Mouse (Mus musculus) left cerebral cortex, adult 2 months (tissue): ENCODE measurements around the gene Cacna1h. TPM values are rescaled to one million over a fixed set of nuclear protein-coding genes. Genes with fewer than 3 reads are reported as not detected.

ENCODE experiments used
- DNase-seq, 2 experiments: peaks; one replicate each; pipeline ENCODE4 v3.0.0; 2021 to 2022; ENCODE audit warnings: low spot score in 2 of 2, mixed read lengths in 1 of 2; ENCODE audit errors: extremely low spot score in 1 of 2
- H3K27ac ChIP-seq: fragments of 200-600 bp; 2 replicates; pipeline ENCODE4 v1.8.1; 2022
- H3K4me3 ChIP-seq: fragments of 200-600 bp; 2 replicates; pipeline ENCODE4 v1.8.1; 2022
- CTCF ChIP-seq: fragments of 200-600 bp; IDR thresholded peaks from 2 replicates; pipeline ENCODE4 v1.8.1; 2022; ENCODE audit warnings: antibody characterized with exemption, mild to moderate bottlenecking, moderate library complexity
- intact Hi-C: fragments of 180-260 bp; cut with DNase I; formaldehyde crosslinking; loops from one replicate; pipeline ENCODE4 v1.15.1; 2025
- total RNA-seq, 2 experiments: library from RNA; stranded (reverse); gene quantifications; 2 replicates each; pipeline ENCODE4 v1.2.3; 2021

Gene Cacna1h
- total RNA-seq, 2 experiments from 2014 or later, result 45.2 to 48.0 TPM

DNA sequence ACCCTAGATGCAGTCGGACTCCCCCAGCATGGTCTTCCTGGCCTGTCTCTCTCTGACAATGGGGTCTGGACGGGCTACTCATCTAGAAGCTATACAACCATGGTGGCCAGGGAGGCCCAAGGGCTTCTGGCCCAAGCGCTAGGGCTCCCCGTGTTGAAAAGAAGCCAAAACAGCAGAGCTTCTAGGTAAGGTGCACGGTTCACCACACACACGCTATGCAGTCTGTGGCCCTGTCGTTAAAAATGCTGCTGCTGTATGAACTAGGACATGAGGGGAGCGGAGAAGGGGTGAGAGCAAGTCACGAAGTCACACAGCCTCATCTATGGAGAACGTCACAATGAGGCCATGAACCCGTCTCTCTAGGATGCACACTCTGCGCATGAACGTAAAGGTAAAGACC is 31.4 kb downstream of the Cacna1h start:
- intact Hi-C loops, result no loop called here
- Histone ChIP-seq H3K27ac (no peak overlapping the region), H3K4me3 (no peak overlapping the region)
- no peak for TF ChIP-seq CTCF
- no peak for DNase-seq

DNA sequence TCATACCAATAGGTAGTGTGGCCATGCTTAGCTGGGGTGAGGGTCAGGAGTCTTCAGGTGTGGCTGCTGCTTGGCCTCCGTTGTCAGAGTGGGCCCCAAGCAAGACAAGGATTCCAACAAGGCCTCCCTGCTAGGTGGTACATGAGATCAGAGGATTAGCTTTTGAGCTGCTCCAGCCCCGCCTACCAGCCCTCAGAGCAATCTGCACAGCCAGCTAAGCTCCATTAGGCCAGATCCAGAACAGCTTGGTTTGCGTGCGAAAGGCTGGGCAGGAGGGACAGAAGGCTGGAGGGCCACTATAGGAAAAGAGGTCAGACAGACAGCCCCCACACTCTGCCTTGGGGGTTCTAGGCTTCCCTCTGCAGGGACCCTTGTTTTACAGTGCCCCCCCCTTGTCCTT is 32.1 kb downstream of the Cacna1h start:
- Histone ChIP-seq H3K4me3 (no peak overlapping the region), H3K27ac (no peak overlapping the region)
- no peak for DNase-seq
- intact Hi-C loops, result no loop called here
- no peak for TF ChIP-seq CTCF

DNA sequence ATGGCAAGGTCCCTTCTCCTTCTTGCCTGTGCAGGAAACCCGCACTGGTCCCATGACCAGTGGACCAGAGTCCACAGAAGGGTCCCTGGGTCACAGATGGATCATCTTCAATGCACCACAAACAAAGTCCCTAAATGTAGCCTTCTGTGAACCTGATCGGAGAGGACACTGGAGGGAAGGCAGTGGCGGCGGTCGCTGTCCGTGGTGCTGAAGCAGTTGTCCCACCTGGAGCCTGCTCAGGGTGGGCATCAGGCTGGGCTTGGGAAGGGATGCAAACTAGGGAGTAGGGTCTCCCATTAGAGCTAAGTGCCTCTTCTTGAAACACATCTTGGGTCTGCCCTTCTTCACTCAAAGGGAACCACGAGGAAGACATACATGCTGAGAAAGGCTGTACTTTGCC is 33.1 kb downstream of the Cacna1h start:
- DNase-seq, result no peak
- Histone ChIP-seq H3K4me3 (no peak overlapping the region), H3K27ac (no peak overlapping the region)
- intact Hi-C loops, result no loop called here
- no peak for TF ChIP-seq CTCF

DNA sequence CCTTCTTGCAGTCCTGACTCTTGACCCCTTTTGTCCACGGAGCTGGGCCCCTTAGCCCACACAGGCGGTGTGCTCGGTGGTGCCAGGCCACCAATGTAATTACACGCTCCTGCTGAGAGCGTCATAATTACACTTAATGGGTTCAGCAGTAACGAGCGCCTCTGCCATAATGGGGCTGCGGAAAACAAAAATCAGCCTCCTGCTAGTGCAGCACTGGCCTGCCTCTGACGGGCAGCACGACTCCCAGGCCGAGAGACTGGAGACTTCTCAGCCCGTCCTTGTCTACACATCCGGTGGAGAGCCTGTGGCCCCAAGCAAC is 35.1 kb downstream of the Cacna1h start:
- Histone ChIP-seq H3K27ac (no peak overlapping the region), H3K4me3 (no peak overlapping the region)
- no peak for TF ChIP-seq CTCF
- no peak for DNase-seq
- intact Hi-C loops, result loop anchor here (1.0 to 5.0 kb wide), 3 partner anchors 72 to 404 kb away; no protein-coding TSS in a partner anchor

DNA sequence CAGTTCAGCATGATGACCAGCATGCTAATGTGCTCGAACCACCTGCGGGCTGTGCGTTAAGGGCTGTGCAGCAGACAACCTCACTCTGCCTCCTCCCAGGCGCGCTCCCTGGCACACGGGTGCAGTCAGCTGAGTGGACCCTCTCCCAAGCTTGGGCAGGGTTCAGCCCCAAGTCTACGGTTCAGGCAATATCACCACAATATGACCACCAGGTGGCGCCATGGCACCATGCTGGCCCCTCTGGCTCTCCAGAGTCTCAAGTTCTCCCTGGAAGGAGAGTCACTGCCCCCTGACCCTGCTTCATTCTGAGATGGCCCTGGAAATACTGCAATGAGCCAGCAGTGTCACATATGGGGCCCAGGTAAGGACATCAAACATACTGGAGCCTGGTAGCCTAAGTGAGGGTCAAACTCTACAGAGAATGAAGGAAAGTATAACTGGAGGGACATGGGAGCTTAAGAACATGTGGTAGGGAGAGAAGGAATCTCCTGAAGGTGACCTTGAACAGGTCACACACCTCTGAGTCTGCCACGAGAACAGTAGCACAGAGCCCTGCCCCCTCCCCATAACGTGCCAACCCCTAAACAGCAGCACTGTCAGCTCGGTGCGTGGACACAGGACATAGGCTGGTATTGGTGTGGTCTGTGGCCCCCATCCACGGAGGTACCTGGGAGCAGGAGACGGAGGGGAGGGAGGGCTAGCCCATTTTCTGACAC is 35.6 kb downstream of the Cacna1h start:
- H3K4me3 ChIP-seq, result no peak overlapping the region
- H3K27ac ChIP-seq, result no peak overlapping the region
- peak; percentile 95 for TF ChIP-seq CTCF
- intact Hi-C loops, result loop anchor here (1.0 to 5.0 kb wide), 3 partner anchors 72 to 404 kb away; no protein-coding TSS in a partner anchor
- peak; percentile 75 to 82 for DNase-seq

DNA sequence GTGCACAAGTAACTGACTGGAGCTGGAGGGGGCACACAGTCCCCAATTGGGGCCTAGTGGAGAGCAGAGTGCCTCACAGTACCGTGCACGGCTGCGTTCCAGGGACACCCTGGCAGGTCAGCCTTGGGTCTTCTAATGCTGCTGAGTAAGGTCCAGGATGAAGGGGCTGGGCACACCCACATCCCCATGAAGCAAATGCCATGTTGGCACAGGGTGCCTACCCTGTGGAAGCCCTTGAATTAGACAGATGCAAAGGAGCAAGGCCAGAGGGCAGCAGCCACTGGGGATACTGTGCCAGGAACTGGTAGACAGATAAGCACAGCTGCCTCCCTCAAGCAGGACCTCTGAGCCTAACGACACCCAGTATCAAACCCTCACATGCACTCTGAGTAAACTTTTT is 39.1 kb downstream of the Cacna1h start:
- DNase-seq, result no peak
- TF ChIP-seq CTCF, result no peak
- Histone ChIP-seq H3K4me3 (no peak overlapping the region), H3K27ac (no peak overlapping the region)
- intact Hi-C loops, result no loop called here

DNA sequence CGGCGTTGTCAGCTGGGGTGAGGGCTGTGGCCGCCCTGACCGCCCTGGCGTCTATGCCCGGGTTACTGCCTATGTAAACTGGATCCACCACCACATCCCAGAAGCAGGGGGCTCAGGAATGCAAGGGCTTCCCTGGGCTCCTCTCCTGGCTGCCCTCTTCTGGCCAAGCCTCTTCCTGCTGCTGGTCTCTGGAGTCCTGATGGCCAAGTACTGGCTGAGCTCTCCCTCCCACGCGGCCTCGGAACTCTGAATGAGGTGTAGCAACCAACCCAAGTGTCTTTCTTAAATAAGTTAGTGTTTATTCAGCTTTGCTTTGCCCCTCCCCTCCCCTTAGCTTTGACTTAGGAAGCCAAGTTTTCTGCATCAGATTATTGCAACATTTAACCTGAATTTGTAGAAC is 59.6 kb downstream of the Cacna1h start:
- Histone ChIP-seq H3K4me3 (no peak overlapping the region), H3K27ac (no peak overlapping the region)
- peak; percentile 40 for TF ChIP-seq CTCF
- DNase-seq, result no peak
- intact Hi-C loops, result no loop called here

DNA sequence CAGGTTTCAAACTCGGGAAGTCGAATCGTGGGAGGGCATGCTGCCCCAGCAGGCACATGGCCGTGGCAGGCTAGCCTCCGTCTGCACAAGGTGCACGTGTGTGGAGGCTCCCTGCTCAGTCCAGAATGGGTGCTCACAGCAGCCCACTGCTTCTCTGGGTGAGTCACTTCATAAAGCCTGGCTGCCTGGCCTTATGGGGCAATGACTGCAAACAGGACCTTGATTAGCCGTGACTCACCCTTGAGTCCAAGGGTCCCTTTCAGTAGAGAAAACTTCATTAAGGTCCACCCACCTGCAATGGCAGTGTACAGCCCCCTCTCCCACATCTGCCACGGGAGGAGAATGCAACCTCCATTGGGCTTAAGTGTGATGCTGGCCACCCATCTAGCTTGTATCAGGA is 61.1 kb downstream of the Cacna1h start:
- no peak for TF ChIP-seq CTCF
- no peak for DNase-seq
- no peak overlapping the region for H3K27ac ChIP-seq
- intact Hi-C loops, result no loop called here
- no peak overlapping the region for H3K4me3 ChIP-seq

DNA sequence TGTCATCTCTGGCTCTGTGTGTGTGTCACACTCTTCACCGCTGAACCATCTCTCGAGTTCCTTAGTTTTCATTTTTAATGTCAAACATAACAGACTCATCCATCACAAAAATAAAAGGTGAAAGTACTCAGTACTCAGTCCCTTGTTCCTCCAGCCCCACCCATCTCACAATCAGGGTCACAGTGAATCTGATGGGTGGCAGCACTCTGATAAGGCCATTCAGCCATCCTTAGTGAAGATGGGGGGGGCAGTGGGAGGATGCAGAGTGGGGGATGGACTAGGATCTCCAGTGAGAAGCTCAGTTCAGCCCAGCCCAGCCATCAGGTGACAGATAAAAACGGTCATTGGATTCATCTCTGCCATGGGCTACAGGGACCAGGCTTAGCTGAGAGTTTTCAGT is 64.6 kb downstream of the Cacna1h start, which contains the start of gene Tpsg1:
TSS of gene Tpsg1 (plus strand) at position 301 of the 400 bp plus-strand sequence.
- Histone ChIP-seq H3K4me3 (no peak within 1 kb of the TSS), H3K27ac (no peak within 1 kb of the TSS)
- DNase-seq, result no peak
- intact Hi-C loops, result no loop called here
- no peak for TF ChIP-seq CTCF

DNA sequence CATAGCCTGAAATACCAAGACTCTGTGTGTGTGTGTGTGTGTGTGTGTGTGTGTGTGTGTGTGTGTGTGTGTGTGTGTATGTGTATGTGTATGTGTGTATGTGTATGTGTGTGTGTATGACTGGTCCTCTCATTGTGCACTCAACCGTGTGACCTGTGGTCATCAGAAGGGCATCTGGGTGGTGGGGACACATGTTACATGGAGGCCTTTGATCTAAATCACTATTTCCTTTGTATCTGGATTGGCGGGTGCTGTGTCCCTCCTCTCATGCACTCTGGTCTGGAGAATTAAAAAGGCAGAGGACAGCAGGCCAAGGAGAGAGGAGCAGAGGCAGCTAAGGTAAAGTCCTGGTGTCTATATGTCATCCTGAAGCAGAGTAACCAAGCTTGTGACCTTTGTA is 67.6 kb downstream of the Cacna1h start, which contains the start of gene Tpsb2:
TSS of gene Tpsb2 (plus strand) at position 301 of the 400 bp plus-strand sequence.
- H3K4me3 ChIP-seq, result no peak within 1 kb of the TSS
- intact Hi-C loops, result no loop called here
- no peak within 1 kb of the TSS for H3K27ac ChIP-seq
- no peak for DNase-seq
- no peak for TF ChIP-seq CTCF

DNA sequence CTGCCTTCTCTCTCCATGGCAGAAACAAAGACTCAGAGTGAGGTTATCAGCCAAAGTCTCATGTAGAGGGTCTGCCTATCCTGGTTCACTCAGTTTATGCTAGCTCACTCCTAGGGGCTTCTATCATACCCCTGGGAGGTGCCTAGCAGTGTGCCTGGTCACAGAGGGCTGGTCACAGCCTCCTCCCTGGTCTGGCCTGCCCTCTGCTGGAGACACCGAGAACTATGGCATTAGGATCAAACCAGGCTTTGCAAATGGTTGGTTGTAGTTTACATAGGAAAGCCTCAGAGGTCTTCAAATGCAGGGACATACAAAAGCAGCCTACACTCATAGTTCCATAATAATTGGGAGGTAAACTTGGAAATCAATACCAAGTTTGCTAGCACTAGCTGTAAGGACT is 69.9 kb downstream of the Cacna1h start:
- intact Hi-C loops, result loop anchor here (2.0 kb wide), 2 partner anchors 29 to 75 kb away; no protein-coding TSS in a partner anchor
- Histone ChIP-seq H3K27ac (no peak overlapping the region), H3K4me3 (no peak overlapping the region)
- peak; percentile 41 to 72 for DNase-seq
- peak; percentile 91 for TF ChIP-seq CTCF

DNA sequence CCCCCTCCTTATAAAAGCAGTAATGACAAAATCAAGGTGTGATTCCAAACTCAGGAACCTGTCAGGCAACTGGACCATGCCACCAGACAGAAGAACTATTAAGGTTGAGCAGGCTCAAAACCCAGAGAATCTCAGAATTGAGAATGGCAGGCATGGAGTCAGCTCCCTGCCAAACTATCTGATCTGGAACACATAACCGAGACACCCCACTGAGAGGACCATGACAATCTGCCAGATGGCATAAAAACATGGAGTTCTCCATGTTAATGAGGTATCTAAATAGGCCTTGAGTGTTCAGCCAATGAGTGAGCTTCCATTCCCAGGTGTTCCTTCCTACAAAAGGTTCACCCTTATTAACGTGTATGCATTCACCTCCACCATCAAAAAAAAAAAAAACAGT is 72.3 kb downstream of the Cacna1h start:
- TF ChIP-seq CTCF, result no peak
- intact Hi-C loops, result no loop called here
- Histone ChIP-seq H3K27ac (no peak overlapping the region), H3K4me3 (no peak overlapping the region)
- DNase-seq, result no peak

DNA sequence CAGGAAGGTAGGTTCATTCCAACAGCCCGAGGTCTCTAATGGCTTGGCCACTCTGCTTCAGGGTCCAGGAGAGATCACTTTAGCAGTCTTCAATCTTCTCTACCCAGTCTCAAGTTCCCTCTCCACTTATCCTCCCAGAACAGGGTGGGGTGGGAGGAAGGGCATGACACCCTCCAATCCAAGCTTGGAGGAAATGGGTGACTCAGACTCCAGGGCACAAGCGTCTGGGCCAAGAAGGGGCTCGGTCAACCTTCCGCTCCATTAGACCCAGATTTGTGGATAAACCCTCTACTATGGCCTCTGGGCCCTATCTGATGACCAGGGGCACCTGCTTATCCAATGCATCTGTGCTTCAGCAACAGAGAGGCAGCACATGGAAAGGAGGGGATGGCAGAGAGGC is 88.1 kb downstream of the Cacna1h start, which contains the start of gene Tpsab1:
TSS of gene Tpsab1 (minus strand) at position 101 of the 400 bp plus-strand sequence.
- no peak within 1 kb of the TSS for H3K4me3 ChIP-seq
- no peak within 1 kb of the TSS for H3K27ac ChIP-seq
- no peak for DNase-seq
- no peak for TF ChIP-seq CTCF
- intact Hi-C loops, result no loop called here
